Mouse (Mus musculus) left cerebral cortex, postnatal 36 days (tissue): Measurements from ENCODE around the gene Casp8. TPM values are rescaled to one million over a fixed set of nuclear protein-coding genes. Genes with fewer than 3 reads are reported as not detected.
"Not testable (repeated sequence)": the region's sequence is repeated elsewhere in the genome, so short reads cannot be mapped to it uniquely, and the experiment has no call there.

Source experiments
- DNase-seq, 2 experiments: peaks; one replicate each; pipeline ENCODE4 v3.0.0; 2021 to 2022; ENCODE audit warnings: low spot score in 2 of 2, mixed read lengths in 1 of 2
- intact Hi-C: fragments of 180-260 bp; cut with DNase I; formaldehyde crosslinking; loops from one replicate; pipeline ENCODE4 v1.15.1; 2025
- total RNA-seq, 2 experiments: library from RNA; stranded (reverse); gene quantifications; 2 replicates each; pipeline ENCODE4 v1.2.3; 2021

Casp8 gene
- 1 to 10 TPM; 2.5 to 2.6 TPM for total RNA-seq

DNA sequence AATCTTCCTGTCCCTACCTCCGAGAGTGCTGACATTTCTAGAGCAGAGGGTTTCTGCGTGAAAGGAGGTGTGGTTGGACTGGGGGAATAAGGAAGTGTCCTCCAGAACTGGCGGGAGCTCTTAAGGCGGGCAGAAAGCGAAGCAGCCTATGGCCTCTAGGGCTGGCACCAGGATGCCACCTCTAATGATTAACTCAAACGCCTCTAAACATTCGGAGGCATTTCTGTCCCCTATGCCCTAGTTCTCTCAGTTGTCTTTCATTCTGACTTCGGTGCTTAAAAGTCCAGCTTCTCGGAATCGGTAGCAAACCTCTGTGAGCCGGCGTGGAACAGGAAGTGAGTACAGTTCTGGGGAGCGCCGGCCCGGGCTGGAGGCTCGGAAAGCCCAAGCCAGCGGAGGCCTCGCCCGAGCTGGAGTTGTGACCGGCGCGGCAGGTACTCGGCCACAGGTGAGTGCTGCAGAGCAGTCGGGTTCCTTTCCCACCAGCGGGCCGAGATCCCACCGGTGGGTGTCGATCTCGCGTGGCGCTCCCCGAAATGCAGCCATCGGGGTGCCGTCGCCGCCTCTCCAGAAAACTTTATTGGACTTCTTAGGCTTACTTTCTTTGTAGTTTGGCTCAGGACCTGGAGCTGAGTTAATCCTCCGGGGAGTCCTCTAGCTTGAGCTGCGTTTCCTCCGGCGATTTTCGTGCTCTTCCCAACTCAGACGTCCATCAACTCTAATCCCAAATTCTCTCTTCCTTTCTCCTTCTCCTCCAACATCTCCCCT, at the start of gene Casp8:
Casp8 (plus strand) TSS at position 84 of the 768 bp plus-strand sequence.
- intact Hi-C loops = no loop called here
- no peak for DNase-seq

DNA sequence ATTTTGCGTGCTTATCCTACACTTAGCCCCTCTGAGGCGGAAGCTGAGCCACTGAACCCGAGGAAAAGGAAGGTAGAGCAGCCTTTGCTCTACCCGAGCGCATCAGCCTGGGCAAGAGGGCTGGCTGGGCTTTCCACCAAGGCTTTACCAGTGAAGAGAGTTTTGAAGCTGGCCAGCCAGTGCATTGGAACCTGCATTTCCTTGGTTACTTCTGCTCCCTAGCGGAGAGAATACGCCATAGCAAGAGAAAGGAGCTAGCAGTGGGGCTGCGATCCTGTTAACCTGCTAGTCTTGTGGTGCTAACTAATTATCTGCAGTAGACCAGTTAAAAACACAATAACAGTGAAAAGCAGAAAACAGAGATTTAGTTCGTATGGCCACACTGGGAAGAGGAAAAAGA, 48.3 kb upstream of the Casp8 start:
- DNase-seq = peak; percentile 43 to 57
- intact Hi-C loops = no loop called here

DNA sequence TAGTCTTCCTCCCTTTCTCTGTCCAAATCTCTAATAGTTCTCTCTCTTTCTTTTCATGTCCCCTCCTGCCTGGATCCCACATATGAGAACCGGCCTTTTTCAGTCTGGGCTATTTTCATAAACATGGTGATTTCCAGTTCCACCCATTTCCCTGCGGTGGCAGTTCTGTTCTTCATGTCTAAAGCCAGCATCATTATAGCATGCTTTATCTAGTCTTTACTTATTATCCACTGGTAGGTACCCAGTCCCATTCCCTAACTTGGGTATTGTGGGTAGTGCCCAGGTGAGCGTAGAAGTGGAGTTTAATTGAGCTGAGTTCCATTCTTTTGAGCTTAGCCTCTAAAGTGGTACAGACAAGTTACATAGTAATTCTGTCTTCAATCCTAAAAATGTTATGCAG, 35.7 kb upstream of the Casp8 start:
- no peak for DNase-seq
- intact Hi-C loops = no loop called here

DNA sequence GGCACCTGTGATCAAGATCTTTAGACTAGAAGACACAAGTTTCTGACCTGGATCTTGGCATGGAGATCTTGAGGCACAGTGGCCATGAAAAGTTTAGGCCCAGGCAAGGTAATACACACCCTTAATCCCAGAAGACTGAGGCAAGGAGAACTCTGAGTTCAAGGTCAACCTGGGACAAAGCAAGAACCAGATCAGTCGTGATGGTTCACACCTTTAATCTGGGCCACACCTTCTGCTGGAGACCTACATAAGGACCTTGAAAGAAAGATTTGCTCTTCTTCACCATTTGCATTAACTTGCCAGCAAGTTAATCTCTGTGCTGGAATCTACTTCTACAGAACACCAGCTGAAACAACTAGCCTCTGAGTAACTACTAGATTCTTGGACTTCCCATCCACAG, 34.6 kb upstream of the Casp8 start:
- DNase-seq = no peak
- intact Hi-C loops = no loop called here

DNA sequence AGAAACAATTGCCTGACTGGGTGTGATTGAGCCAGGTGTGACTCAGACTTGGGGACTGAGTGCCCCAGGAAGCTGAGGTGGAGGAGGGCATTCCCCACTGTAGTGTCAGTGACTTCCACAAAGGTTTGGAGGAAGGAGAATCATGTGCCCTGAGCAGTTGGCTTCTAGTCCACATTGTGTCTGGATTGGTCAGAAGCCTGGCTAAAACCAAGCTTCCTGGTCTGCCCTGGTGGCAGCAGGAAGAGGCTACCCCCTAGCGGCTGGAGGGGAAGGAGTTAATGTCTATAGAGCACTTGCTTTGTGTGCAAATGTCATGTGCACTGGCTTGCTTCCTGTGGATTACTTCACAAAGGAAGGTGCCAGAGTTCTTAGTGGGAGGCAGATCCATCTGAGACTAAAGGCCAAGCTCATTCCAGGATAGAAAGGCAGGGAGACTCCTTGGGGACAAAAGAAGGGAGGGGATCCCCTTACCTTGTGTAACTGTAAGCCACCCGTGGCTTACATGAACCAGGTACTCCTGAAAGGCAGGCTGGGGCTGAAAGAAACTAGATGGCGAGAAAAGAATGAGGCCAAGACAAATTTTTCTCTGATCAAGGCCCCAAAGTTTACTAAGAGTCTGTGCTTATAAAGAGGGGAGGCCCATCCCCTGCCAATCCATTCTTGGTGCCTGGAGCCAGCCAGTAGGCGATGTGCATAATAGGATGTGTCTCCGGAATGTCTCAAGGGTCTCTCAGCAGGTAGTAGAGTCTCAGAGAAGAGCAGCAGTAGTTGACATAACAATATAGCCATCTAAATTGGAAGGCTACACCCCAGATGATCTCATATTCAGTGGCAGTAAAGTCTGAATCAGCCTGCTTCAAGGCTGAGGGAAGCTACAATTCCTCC, 33.5 kb upstream of the Casp8 start:
- intact Hi-C loops, DNase-seq: not testable (repeated sequence)

DNA sequence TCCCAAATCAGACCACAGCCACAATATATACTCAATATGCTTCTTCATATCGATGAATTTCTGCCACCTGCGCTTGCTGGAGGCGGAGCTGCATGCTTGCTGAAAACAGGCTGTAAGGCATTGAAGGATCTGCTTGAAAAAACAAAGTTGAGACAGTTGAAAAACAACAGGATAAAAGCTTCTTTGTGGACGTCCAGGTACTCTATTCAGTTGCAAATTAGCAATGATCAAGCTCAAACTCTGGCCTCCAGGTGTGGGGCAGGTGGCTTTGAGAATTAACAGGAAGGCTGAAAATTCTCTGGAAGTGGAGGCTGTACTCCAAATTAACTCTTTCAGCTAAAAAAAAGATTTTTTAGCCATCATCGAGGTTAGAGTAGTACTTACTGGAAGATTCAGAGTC, 32.6 kb upstream of the Casp8 start:
- intact Hi-C loops = no loop called here
- no peak for DNase-seq

DNA sequence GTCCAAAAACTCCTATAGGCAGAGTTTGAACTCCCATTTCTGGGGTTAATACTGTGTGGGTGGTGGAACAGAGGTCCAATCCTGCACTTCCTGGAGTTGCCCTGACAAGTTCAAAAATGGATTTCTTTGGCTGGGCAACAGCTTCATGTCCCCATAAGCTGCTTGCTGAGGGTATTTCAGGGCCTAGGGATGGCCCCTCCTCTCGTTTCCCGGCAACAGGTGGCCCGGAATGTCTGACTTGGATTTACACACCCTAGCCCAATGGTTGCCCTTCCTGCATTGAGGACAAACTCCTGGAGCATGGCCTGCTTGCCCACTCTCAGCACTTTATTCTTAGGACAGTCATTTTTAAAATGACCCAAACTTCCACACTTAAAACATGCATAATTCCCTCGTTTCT, 28.7 kb upstream of the Casp8 start:
- not testable (repeated sequence) for DNase-seq
- intact Hi-C loops = loop anchor here (5.0 kb wide), 1 partner anchor 471 kb away; the partner anchor contains the start of gene Als2

DNA sequence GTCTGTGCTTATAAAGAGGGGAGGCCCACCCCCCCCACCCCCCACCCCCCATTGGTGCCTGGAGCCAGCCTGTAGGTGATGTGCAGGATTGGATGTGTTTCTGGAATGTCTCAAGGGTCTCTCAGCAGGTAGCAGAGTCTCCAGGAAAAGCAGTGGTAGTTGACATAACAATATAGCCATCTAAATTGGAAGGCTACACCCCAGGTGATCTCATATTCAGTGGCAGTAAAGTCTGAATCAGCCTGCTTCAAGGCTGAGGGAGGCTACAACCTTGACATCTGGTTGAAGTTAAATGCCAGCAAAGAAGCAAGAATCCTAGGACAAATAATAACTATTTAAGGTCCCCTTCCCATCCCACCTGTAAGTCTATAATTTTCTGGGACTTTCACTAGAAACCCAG, 26.0 kb upstream of the Casp8 start:
- intact Hi-C loops = loop anchor here (5.0 kb wide), 1 partner anchor 468 kb away; the partner anchor contains the start of gene Als2
- no peak for DNase-seq

DNA sequence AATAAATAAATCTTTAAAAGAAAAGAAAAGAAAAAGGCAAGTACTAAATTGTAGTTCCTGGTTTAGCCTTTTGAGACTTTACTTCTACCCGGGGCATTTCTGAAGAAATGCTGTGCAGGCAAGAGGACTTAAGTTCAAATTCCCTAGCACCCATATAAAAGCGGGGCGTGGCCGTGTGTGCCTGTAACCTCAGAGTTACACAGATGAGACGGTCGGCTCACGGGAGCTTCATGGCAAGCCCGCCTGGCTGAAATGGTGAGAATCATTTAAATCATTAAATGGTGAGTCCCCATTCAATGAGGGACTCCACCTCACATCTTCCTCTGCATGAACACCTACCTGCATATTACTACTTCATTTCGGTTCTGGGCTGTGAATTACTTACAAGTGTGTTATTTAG, 25.5 kb upstream of the Casp8 start:
- intact Hi-C loops = loop anchor here (5.0 to 10.0 kb wide), 5 partner anchors 128 to 855 kb away; partner anchors contain the start of gene Als2
- DNase-seq = no peak

DNA sequence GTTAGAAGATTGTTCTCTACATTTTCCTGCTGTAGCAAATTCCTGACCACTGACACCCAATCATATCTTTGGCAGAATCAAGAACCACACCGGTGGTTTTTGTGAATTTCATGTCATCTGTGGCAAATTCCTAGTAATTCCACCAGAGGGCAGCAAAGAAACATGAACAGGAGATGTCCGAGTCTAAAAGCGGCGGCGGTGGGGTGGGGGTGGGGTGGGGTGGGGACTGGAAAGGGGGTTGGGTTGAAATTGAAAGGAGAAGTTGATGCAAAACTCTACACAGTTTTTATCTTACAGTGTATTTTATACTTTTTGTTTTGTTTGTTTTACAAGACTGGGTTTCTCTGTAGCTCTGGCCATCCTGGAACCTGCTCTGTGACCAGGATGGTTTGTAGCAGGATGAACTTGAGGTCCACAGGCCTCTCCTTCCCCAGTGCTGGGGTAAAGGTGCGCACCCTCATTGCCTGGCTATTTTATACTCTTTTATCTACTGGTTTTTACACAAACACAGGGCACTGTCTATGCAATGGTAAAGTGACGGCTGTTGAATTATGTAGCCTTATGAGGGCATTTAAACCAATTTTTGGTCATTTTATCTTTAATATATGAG, 25.0 kb upstream of the Casp8 start:
- intact Hi-C loops = loop anchor here (5.0 to 10.0 kb wide), 4 partner anchors 127 to 855 kb away; no protein-coding TSS in a partner anchor
- DNase-seq = peak in 1 of 2 experiments; percentile 39

DNA sequence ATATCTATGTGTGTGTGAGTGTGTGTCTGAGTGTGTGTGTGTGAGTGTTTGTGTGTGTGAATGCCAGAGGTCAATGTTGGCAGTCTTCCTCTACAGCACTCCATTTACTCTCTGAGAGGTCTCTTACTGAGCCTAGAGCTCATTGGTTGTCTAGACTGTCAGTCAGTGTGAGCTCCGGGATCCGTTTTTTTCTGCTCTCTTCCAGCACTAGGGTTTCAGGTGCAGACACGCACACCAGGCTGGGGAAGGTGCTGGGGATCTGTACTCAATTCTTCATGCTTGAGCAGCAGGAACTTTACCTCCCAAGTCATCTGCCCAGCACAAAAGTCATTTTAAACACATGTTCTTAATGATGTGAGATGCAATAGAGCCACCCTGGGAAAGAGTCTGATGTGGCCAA, 23.1 kb upstream of the Casp8 start:
- no peak for DNase-seq
- intact Hi-C loops = loop anchor here (5.0 to 10.0 kb wide), 4 partner anchors 125 to 853 kb away; no protein-coding TSS in a partner anchor

DNA sequence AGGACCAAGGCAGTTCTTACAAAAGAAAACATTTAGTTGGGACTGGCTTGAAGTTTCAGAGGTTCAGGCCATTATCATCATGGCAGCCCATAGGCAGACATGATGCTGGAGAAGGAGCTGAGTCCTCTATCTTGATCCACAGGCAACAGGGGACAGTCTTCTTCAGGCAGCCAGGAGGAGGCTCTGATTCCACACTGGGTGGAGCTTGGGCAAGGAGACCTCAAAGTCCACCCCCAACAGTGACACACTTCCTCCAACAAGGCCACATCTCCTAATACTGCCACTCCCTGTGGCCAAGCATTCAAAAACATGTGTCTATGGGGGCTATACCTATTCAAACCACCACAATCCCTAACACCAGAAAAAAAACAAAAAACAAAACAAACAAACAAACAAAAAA, 21.9 kb upstream of the Casp8 start:
- intact Hi-C loops = loop anchor here (5.0 to 10.0 kb wide), 4 partner anchors 124 to 852 kb away; no protein-coding TSS in a partner anchor

DNA sequence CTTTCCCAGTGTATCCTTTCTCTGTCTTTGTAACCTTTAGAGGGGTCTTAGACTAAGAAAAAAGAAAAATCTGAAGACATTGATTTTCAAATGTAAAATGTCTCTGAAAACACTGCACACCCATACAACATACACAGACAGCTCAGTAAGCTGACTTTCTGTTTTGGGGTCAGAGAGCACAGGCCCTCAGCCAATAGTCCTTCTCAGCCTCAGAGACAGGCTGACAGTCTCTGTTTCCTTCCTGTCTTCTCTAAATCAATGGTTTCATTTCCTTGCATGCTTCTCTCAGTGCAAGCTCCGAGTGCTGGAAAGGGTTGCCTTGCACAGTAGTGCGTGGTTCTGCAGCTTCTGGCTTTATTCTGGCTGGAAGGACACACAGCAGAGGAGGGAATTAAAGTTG, 21.3 kb upstream of the Casp8 start:
- DNase-seq = no peak

More for the DNA sequence above, 21.9 kb upstream of the Casp8 start:
- no peak for DNase-seq

DNA sequence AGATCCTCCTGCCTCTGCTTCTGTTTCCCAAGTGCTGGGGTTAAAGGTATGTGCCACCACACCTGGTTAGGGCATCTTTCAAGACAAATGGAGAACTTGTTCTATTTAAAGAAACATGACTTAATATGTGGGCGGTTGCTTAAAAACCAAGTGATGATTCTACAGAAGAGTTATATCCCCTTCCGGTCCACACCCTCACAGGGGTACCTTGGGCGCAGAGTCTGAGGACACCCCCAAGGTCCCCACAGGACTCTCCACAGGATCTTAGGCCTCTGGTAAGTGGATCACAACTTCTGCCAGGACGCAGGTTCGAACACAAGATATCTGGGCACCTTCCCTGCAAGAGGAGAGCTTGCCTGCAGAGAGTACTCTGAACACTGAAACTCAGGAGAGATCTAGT, 19.8 kb upstream of the Casp8 start:
- DNase-seq = no peak
- intact Hi-C loops = loop anchor here (10.0 kb wide), 2 partner anchors 369 to 849 kb away; no protein-coding TSS in a partner anchor

More for the DNA sequence above, 21.3 kb upstream of the Casp8 start:
- intact Hi-C loops = loop anchor here (5.0 to 10.0 kb wide), 4 partner anchors 123 to 851 kb away; no protein-coding TSS in a partner anchor

DNA sequence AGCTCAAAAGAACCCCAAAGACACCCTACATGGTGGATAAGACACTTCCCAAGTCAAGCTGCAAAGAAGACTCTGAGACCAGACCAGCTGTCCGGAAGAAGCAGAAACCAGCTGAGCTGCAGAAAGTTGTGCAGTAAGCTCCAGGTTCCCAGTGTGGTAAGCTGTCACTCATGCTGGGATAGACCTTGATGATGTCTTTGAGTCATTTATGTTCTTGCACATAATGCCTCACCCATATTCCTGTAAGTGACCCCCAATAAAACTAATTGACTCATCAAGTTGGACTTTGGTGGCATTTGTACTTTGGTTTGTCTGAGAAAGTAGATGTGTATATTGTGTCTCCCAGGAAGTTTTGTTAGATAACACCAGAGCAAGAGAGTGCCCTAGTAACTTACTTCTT, 17.6 kb upstream of the Casp8 start:
- intact Hi-C loops = loop anchor here (10.0 kb wide), 2 partner anchors 367 to 847 kb away; no protein-coding TSS in a partner anchor
- DNase-seq = no peak

DNA sequence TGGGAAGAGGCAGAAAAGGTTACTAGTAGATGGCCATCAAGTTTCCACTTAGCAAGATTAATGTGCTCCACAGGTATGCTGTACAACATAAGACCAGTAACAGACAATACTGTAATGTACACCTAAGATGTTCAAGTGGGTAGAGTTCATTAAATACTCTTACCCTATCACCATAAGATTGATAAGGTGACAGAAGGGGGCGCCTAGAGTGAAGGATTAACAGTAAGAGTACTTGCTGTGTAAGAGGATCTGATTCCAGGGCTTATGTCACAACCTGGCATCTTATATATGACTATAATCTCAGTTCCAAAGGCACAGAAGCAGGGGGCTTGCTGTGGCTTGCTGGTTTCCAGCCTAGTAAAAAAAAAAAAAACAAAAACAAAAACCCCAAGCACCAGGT, 16.9 kb upstream of the Casp8 start:
- intact Hi-C loops = loop anchor here (10.0 kb wide), 2 partner anchors 367 to 847 kb away; no protein-coding TSS in a partner anchor
- no peak for DNase-seq

DNA sequence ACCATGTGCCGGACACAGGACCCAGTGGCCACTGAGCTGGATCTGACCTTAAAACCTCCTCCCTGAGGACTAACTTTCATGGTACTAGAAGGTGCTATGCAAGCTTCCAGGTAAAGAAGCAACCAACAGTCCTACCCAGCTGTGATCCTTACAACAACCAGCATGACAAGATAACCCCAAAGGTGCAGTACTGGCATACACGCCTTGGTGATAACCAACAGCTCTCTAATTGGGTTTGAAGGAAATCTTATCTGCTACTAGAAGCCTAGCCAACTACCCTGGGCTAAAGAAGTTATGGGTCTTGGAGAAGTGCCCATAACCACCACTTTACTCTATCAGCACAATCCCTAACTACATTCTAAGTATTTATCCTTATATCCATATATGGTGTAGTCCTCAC, 8.9 kb upstream of the Casp8 start:
- intact Hi-C loops = no loop called here
- no peak for DNase-seq

DNA sequence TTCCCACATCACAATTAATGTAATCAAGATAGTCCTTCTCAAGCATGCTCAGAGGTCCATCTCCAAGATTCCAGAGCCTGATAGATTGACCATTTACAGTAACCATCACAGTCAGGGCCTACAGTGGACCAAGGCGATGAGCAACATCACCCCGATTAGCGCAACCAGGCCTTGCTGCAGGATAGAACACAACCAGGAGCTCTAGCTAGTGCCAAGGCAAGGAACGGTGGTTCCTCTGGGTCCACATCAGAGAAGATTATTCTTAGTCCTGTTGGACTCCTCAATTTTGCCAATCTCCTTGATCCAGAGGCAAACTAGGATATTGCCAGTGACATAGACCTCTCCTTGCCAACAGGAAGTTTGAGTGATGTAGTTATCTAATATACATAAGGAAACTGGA, 6.8 kb upstream of the Casp8 start:
- no peak for DNase-seq
- intact Hi-C loops = no loop called here

DNA sequence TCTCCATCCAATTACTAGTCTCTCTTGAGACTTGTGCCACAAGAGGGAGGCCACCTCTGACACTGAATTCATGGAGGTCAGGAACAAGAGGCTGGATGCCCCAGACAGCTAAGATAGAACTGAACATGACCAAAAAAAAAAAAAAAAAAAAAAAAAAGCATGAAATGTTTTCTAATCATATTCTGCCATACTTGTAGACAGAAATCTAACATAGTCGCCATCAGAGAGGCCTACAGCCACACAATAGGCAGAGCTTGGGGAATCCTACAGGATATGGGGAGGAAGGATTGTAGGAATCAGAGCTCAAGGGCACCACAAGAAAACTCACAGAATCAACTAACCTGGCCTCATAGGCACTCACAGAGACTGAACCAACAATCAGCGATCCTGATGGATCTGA, 469 bp upstream of the Casp8 start:
- intact Hi-C loops = no loop called here
- DNase-seq = no peak

DNA sequence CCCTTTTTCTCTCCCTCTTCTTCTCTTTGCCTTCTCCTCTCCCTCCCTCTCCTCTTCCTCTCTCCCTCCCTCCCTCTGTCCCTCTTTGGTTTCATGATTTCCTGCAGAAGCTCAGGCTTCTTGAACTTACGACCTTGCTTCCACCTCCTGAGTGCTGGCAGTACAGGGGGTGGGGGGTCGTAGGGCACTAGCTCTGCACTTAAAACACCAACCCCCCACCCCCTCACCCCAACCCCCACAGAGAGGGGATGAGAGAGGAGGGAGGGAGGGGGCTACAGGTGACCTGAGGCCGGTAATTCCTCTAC, 837 bp downstream of the Casp8 start:
- intact Hi-C loops = no loop called here
- no peak for DNase-seq
